Mouse (Mus musculus) left cerebral cortex, adult 2 months (tissue): ENCODE results near the gene Hoxc10. TPM values are rescaled to one million over a fixed set of nuclear protein-coding genes. Genes with fewer than 3 reads are reported as not detected.

Experiments used
- DNase-seq, 2 experiments: peaks; one replicate each; pipeline ENCODE4 v3.0.0; 2021 to 2022; ENCODE audit warnings: low spot score in 2 of 2, mixed read lengths in 1 of 2; ENCODE audit errors: extremely low spot score in 1 of 2
- H3K27ac ChIP-seq: fragments of 200-600 bp; 2 replicates; pipeline ENCODE4 v1.8.1; 2022
- H3K4me3 ChIP-seq: fragments of 200-600 bp; 2 replicates; pipeline ENCODE4 v1.8.1; 2022
- CTCF ChIP-seq: fragments of 200-600 bp; IDR thresholded peaks from 2 replicates; pipeline ENCODE4 v1.8.1; 2022; ENCODE audit warnings: antibody characterized with exemption, mild to moderate bottlenecking, moderate library complexity
- intact Hi-C: fragments of 180-260 bp; cut with DNase I; formaldehyde crosslinking; loops from one replicate; pipeline ENCODE4 v1.15.1; 2025
- long read RNA-seq, 2 experiments: library from polyadenylated mRNA; stranded (forward); transcript quantifications; one replicate each; pipeline ENCODE4 v2.0.0; 2021; ENCODE audit warnings: borderline mapping rate in 2 of 2
- total RNA-seq, 2 experiments: library from RNA; stranded (reverse); gene quantifications; 2 replicates each; pipeline ENCODE4 v1.2.3; 2021

Gene Hoxc10
- total RNA-seq = not detected
- long read RNA-seq, experiment 1 = 0 reads
- long read RNA-seq, experiment 2 = 0 reads

DNA sequence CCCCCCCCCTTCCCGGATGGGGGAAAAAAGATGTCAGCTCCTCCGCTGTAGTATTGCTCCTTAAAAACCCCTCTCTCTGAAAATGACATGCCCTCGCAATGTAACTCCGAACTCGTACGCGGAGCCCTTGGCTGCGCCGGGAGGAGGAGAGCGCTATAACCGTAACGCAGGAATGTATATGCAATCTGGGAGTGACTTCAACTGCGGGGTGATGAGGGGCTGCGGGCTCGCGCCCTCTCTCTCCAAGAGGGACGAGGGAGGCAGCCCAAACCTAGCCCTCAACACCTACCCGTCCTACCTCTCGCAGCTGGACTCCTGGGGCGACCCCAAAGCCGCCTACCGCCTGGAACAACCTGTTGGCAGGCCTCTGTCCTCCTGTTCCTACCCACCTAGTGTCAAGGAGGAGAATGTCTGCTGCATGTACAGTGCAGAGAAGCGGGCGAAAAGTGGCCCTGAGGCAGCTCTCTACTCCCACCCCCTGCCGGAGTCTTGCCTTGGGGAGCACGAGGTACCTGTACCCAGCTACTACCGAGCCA is at the start of gene Hoxc10:
Gene Hoxc10, plus strand, starts transcription at position 21 of the 536 bp plus-strand sequence.
- Histone ChIP-seq H3K27ac (no peak within 1 kb of the TSS), H3K4me3 (no peak within 1 kb of the TSS)
- no peak for DNase-seq
- intact Hi-C loops = no loop called here
- TF ChIP-seq CTCF = no peak

DNA sequence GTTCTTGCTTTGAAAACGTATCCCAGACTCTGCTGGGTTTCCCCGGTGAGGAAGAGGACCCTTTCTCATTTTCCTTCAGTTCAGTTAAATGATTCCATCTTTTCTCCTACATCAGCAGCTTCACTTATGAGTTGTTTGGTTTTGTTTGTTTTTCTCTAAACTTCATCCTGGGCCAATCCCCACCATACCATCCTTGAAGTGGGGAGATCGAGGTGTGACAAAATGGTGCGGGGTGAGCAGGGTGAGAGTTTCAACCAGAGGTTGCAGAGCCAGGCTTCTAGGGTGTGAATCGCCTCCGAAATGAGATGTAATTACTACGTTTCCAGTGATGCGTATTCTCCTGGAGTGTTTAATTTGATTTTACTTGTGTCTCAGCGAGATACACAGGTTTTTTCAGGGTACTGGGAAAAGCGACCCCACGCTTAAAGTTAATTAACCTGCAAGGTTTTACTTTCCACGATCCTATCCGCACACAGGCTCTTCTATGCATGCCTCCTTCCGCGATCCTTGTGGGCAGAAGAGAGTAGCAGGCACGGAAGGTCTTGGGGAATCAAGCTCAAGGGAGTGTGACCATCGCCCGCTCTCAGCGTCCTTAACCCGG is 48.5 kb upstream of the Hoxc10 start:
- no peak for TF ChIP-seq CTCF
- Histone ChIP-seq H3K4me3 (no peak overlapping the region), H3K27ac (no peak overlapping the region)
- intact Hi-C loops = loop anchor here (5.0 kb wide), 1 partner anchor 144 kb away; no protein-coding TSS in a partner anchor
- no peak for DNase-seq

DNA sequence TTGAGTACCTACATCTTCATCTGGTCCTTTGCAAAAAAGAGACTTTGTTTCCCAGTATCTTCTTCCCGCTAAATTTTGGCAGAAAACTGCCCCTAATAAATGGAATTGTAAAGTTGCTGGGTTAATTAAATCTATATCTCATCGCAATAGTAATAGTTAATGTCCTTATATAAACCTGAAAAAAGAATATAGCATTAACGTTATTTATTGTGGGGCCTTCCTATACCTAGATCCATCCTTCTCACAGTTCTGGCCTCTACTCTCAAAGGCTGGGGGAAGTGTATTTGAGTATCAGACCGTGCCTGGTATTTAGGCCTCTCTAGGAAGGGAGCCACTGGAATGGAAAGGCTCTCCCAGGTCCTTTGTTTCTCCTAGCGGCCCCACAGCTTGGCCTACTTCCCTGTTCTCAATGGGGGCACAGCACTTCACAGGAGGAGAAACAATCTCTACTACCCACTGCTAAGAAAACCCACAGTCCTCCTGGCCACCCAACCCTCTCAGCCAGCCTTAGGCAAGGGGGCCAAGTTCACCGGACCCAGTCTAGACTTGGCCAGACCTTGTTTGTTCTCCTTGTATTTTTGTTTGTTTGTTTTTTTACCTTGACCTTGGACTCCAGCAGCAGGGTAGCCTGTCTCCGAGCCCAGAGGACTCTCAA is 47.9 kb upstream of the Hoxc10 start:
- H3K27ac ChIP-seq = no peak overlapping the region
- no peak for TF ChIP-seq CTCF
- intact Hi-C loops = loop anchor here (5.0 kb wide), 1 partner anchor 144 kb away; no protein-coding TSS in a partner anchor

DNA sequence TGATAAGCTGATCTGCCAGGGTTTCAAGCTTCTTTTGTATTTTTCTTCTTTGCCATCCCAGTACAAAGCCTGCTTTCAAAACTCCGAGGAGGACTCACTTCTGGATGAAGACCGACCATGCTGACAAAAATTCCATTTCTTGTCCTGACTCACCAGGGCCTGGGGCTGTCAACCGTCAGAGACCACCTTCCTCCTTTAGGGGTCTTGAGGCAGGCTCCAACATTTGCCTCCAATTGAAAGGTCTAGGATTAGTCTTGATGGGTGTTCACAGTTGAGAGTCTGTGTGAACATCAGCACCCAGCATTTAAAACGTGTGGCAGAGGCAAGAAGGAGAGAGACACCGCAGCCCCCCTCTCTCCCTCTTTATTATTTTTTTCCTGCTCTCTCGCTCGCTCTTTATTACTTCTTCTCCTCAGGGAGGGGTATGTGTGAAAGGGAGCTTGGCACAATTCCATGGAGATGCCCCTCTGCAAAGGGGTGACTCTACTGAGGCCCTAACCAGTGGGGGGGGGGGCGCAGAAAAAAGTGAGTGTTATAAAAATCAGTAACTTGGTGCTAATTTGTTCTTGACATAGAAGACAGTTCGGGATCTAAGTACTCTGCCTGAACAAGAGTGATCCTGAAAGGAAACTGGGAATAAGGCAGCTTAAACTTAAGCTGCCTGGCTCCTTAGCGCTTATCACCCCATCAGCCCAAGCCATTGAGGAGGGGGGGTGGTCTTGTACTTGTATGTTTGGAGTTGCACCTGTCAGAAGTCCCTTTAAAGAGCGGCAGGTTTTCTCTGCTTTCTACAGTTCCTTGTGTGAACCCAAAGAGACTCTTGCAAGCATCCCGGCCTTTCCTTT is 47.0 kb upstream of the Hoxc10 start:
- Histone ChIP-seq H3K4me3 (no peak overlapping the region), H3K27ac (no peak overlapping the region)
- no peak for TF ChIP-seq CTCF
- no peak for DNase-seq
- intact Hi-C loops = loop anchor here (5.0 kb wide), 1 partner anchor 143 kb away; no protein-coding TSS in a partner anchor

More for the DNA sequence above, 47.9 kb upstream of the Hoxc10 start:
- no peak overlapping the region for H3K4me3 ChIP-seq
- DNase-seq = no peak

DNA sequence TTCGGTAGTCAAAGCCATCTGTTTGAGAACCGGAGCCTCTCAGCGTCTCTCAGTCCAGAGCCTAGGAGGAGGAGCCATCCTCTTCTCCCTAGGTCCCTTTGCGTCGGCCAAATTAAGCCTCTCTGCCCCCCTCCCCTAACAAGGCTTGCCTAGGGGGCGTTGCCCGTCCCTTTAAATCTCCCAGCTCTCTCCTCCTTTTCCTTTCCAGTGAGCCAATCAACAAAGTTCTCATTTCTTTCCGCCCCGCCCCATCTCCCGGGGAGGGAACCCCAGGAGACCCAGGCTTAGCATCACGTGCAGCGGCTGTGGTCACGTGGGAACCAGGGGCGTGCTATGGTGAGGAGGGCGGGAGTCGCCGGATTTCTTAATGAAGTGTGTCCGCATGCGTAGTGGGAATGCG is 46.0 kb upstream of the Hoxc10 start:
- intact Hi-C loops = no loop called here
- no peak overlapping the region for H3K4me3 ChIP-seq
- TF ChIP-seq CTCF = no peak
- no peak for DNase-seq
- H3K27ac ChIP-seq = no peak overlapping the region

DNA sequence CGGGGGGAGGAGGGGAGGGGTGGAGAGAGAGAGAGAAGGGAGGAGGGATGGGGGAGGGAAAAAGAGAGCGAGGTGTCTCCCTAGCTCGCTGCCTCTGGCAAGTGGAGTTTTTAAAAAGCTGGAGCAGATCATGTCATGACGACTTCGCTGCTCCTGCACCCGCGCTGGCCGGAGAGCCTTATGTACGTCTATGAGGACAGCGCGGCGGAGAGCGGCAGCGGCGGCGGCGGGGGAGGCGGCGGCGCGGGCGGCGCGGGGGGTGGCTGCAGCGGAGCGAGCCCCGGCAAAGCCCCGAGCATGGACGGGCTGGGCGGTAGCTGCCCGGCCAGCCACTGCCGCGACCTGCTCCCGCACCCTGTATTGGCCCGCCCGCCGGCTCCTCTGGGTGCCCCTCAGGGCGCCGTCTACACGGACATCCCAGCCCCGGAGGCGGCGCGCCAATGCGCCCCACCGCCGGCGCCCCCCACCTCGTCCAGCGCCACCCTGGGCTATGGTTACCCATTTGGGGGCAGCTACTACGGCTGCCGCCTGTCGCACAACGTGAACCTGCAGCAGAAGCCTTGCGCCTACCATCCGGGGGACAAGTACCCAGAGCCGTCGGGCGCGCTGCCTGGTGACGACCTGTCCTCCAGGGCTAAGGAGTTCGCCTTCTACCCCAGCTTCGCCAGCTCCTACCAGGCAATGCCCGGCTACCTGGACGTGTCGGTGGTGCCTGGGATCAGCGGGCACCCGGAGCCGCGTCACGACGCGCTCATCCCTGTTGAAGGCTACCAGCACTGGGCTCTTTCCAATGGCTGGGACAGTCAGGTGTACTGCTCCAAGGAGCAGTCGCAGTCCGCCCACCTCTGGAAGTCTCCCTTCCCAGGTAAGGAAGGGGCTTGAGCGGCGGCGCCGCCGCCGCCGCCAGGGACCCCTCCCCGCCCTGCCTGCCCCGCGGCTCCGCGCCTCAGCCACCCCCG is 45.3 kb upstream of the Hoxc10 start, which contains the start of gene Hoxc13:
Gene Hoxc13, plus strand, starts transcription at position 51 of the 959 bp plus-strand sequence.
- H3K4me3 ChIP-seq = no peak within 1 kb of the TSS
- intact Hi-C loops = no loop called here
- no peak for DNase-seq
- H3K27ac ChIP-seq = no peak within 1 kb of the TSS
- TF ChIP-seq CTCF = no peak

DNA sequence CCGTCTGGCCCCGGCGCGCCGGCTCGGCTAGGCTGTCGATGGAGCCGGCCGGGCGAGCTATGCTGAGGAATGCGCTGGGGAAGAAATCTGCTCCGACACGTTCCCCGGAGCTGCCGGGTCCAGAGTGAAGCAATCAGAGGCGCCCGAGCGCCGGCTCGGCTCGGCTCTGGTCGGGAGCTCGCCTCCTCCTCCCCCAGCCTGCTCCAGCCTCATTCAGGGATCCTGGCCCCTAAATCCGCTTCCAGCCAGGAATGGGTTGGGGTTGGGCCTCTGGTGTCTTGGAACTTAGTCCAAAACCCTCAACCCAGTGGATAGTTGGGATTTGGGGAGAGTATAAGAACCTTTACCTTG is 44.6 kb upstream of the Hoxc10 start:
- TF ChIP-seq CTCF = no peak
- intact Hi-C loops = no loop called here
- no peak for DNase-seq
- Histone ChIP-seq H3K27ac (no peak overlapping the region), H3K4me3 (no peak overlapping the region)

DNA sequence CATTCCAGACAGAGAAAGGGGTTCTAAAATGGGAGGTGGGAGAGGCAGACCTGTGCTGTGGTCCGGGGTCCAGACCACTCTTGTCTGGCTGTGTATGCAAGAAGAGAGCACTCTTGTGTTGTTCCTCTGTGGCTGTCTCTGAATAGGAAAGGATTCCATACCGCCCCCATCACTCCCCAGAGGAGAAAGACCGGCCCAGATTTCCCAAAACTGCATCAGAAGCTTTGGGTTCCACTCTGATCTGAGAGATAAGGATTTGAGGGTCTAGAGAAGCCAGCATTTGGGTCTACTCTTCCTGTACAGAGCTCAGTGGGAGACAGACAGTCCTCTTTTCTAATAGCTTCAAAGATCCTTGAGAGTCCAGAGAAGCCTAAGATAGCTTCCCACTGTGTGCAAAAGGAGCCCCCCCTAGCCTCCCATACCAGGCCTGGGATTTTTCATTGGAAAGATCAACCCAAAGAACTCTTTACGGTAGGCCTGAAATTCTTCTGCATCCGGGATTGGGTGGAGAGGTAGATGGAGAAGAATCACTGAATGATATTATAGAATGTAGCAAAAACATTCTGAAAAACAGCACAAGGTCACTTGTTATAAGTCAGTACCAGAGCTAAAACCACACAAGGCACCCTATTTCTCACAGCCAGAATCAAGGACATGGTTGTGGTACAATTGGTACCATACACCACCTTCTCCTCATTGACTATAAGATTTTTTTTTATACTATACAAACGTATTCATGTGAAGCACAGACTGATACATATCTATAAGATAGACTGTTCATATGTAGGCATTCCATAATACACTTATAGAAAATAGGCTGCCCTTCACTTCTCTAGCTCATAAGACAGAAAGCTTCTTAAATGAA is 43.7 kb upstream of the Hoxc10 start:
- intact Hi-C loops = no loop called here
- DNase-seq = no peak
- H3K4me3 ChIP-seq = no peak overlapping the region
- no peak overlapping the region for H3K27ac ChIP-seq
- no peak for TF ChIP-seq CTCF

DNA sequence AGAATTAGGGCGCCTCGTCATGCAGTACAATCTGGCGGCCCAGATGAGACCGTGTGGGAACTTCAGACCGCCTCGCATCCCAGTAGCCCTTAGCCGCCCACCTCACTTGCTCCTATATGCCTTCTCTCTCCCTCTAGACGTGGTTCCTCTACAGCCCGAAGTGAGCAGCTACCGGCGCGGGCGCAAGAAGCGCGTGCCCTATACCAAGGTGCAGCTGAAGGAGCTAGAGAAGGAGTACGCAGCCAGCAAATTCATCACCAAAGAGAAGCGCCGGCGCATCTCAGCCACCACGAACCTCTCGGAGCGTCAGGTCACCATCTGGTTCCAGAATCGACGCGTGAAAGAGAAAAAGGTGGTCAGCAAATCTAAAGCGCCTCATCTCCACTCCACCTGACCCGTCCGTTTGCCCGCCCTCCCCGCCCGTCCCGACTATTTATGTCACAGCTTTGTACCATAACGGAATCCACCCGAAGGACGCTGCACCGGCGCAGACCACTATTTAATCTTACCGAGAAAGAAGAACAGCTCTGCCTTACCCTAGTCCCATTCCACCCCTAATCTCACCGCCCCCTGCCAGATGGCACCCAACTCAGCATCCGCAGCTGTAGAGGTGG is 39.5 kb upstream of the Hoxc10 start:
- no peak overlapping the region for H3K27ac ChIP-seq
- intact Hi-C loops = no loop called here
- no peak for TF ChIP-seq CTCF
- no peak overlapping the region for H3K4me3 ChIP-seq
- no peak for DNase-seq

DNA sequence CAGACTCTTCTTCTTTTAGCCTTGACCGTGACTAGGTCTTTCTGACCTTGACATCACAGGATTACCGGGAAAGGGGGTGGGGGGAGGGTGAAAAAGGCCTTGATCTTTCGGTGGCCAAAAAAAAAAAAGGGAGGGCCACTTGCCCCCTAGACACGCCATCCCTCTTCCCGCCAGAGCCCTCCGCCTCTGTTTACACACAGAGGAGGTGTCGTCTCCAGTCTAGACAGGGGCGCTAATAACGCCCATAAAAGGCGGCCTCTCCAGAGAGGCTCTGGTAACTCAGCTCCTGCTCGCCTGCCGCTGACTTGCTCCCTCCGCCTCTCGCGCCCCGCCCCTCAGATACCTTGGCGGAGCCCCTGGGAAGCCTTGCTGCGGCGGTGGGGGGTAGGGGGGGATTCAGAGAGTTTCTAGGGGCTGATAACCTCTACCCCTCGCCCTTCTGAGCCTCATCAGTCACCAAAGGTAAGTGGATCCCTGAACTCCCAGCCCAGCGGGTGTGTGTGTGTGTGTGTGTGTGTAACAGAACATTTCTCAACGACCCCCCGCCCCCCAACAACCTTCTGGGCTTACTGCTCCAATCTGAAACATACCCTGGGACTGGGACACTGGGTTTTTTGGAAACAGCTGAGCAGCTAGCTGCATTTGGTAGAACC is 34.8 kb upstream of the Hoxc10 start:
- Histone ChIP-seq H3K4me3 (no peak overlapping the region), H3K27ac (no peak overlapping the region)
- DNase-seq = no peak
- intact Hi-C loops = no loop called here
- TF ChIP-seq CTCF = no peak
